Mouse (Mus musculus) stomach, embryonic 14.5 days (tissue): Measurements from ENCODE around the gene Kcnab2. TPM values are rescaled to one million over a fixed set of nuclear protein-coding genes. Genes with fewer than 3 reads are reported as not detected.

Experiments used
- ATAC-seq: fragments of 200-750 bp; cut with Nextera tagmentation; 2 replicates; pipeline ENCODE4 v1.8.0; 2017; ENCODE audit warnings: low read depth, moderate TSS enrichment; ENCODE audit not compliant: insufficient number of reproducible peaks, insufficient read depth, low FRiP score
- H3K27ac ChIP-seq: fragments of 300-500 bp; sonication (generic); 2 replicates; pipeline ENCODE4 v1.5.1; 2014; ENCODE audit warnings: mild to moderate bottlenecking, low read length, moderate library complexity, mixed read lengths
- H3K27me3 ChIP-seq: fragments of 300-500 bp; sonication (generic); 2 replicates; pipeline ENCODE4 v1.6.1; 2014; ENCODE audit warnings: low read length, control low read depth, mixed read lengths; ENCODE audit not compliant: control insufficient read depth, insufficient read depth
- H3K36me3 ChIP-seq: fragments of 300-500 bp; sonication (generic); 2 replicates; pipeline ENCODE4 v1.6.1; 2014; ENCODE audit warnings: mild to moderate bottlenecking, control low read depth, low read length, moderate library complexity, mixed read lengths; ENCODE audit not compliant: control insufficient read depth, insufficient read depth
- H3K4me1 ChIP-seq: fragments of 300-500 bp; sonication (generic); 2 replicates; pipeline ENCODE4 v1.6.1; 2014; ENCODE audit warnings: low read length, control low read depth, mixed read lengths; ENCODE audit not compliant: control insufficient read depth, insufficient read depth
- H3K4me2 ChIP-seq: fragments of 300-500 bp; sonication (generic); replicated peaks from 2 replicates; pipeline ENCODE4 v1.6.1; 2014; ENCODE audit warnings: low read depth, low read length, control low read depth
- H3K4me3 ChIP-seq: fragments of 300-500 bp; sonication (generic); 2 replicates; pipeline ENCODE4 v1.5.1; 2014; ENCODE audit warnings: low read depth, low read length, control low read depth
- H3K9ac ChIP-seq: fragments of 300-500 bp; sonication (generic); replicated peaks from 2 replicates; pipeline ENCODE4 v1.6.1; 2014; ENCODE audit warnings: low read depth, mild to moderate bottlenecking, control low read depth, low read length, moderate library complexity, mixed read lengths
- H3K9me3 ChIP-seq: fragments of 300-500 bp; sonication (generic); 2 replicates; pipeline ENCODE4 v1.6.1; 2016; ENCODE audit warnings: low read depth, low read length, control low read depth; ENCODE audit not compliant: control insufficient read depth
- WGBS: fragments of 180-500 bp; shearing (Covaris S2); extraction: QIAGEN DNeasy Blood & Tissue Kit; methylation state at CpG from one replicate; pipeline ENCODE4 v1.1.7; 2014; 5-methylcytosine and 5-hydroxymethylcytosine counted together
- polyA plus RNA-seq: library from polyadenylated mRNA; unstranded; fragments of >200 nt; fragmentation: Nextera tagmentation; extraction: Ambion mirVana; gene quantifications from 2 replicates; pipeline ENCODE4 v1.2.1, GENCODE M21; 2014

The Kcnab2 gene
- polyA plus RNA-seq = 3.9 and 4.1 TPM in 2 replicates

DNA sequence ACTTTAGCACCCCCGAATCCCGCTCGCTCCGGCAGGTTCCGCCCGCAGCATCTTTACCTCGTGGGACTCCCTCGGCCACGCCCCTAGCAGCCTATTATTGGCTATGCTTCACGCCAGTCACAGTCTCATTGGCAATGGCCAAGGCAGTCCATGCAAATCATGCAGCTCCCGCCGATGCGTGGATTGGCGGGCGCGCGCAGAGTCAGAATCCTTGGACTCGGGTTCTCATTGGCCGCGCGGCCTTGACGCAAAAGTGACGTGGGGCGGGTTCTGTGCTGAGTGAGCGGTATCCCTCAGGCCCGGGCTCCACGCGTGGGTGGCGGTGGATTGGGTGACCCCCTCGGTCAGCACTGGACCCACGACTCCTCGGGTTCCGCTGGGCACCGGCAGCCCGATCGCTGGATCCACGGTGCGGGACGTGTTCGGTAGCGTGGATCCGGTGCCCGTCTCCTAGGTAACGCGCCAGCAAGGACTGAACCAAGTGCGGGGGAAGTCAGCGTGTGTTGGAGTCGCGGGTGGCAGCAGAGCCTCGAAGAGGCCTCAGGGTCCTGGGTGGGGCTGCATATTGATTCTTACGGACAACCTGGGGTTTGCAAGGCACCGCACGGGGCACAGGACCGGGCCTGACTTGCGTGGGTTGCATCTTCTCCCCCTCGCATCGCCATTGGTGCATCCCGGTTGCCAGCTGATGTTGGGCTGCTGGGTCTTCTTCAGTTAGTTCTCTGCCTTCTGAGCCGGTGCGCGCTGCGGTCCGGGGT is at the start of gene Kcnab2:
Kcnab2 (minus strand) TSS at position 406 of the 758 bp plus-strand sequence.
- ATAC-seq = peak; percentile 97
- Histone ChIP-seq H3K4me1 (peaks cover 5% of the 10 kb centered on the region; the same call in 1 of the 2 replicates), H3K4me3 (peak within 1 kb of the TSS; percentile 74), H3K27ac (peak within 1 kb of the TSS; percentile 55; the same call in 1 of the 2 replicates), H3K27me3 (no peaks in the 10 kb centered on the region), H3K4me2 (peak within 1 kb of the TSS; percentile 85), H3K9me3 (no peaks in the 10 kb centered on the region; the same call in 1 of the 2 replicates), H3K36me3 (no peaks in the 10 kb centered on the region), H3K9ac (peak within 1 kb of the TSS; percentile 58)
- WGBS = under 1% methylated on average over 63 of the region's 63 CpGs

DNA sequence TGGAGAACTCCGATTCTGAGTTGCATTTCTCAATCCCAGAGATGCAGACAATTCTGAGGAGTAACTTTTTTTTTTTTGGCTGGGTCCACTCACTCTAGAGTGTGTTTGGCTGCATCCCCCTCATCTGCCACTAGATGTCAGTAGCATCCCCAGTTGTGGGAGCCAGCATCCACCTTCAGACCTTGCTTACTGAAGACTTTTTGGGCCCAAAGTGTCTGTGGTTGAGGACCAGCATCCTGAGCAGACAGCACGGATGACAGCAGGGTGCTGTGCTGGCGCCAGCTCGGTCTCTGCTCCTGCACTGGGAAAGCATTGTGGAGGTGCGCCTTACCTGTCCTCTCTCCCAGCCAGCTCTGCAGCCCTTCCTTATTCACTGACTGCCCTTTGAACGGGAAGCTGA is 42.4 kb upstream of the Kcnab2 start:
- Histone ChIP-seq H3K27me3 (no peaks in the 10 kb centered on the region), H3K4me3 (no peak overlapping the region), H3K36me3 (no peaks in the 10 kb centered on the region), H3K9ac (no peak overlapping the region), H3K27ac (no peak overlapping the region), H3K4me1 (no peaks in the 10 kb centered on the region), H3K9me3 (no peaks in the 10 kb centered on the region), H3K4me2 (no peak overlapping the region)
- 33% methylated on average over 6 of the region's 6 CpGs for WGBS
- ATAC-seq = 0 out of 2 replicates have a peak, but pooled peaks have one; percentile 39

DNA sequence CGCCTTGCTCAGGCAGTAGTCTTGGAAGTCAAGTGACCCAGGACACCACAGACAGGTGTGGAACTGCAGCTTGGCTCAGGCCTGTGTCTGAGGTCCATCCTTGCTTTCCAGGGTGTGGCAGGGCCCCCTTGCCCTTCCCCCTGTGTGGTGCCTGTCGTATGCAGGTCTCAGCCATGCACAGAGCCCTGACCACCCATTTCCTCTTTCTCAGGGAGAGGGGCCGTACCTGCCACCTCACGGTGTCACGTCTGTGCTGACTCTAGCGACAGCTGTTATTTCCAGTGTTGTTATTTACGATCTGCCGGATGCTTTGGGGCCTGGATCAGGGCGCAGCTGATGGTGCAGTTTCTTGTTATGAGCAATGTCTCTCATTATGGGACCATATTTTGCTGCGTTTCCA is 41.4 kb upstream of the Kcnab2 start:
- no peaks in the 10 kb centered on the region for H3K9me3 ChIP-seq
- H3K9ac ChIP-seq = no peak overlapping the region
- H3K27me3 ChIP-seq = no peaks in the 10 kb centered on the region
- H3K4me3 ChIP-seq = no peak overlapping the region
- WGBS = 73% methylated on average over 10 of the region's 10 CpGs
- H3K4me1 ChIP-seq = no peaks in the 10 kb centered on the region
- H3K36me3 ChIP-seq = no peaks in the 10 kb centered on the region
- no peak overlapping the region for H3K27ac ChIP-seq
- ATAC-seq = no peak
- H3K4me2 ChIP-seq = no peak overlapping the region

DNA sequence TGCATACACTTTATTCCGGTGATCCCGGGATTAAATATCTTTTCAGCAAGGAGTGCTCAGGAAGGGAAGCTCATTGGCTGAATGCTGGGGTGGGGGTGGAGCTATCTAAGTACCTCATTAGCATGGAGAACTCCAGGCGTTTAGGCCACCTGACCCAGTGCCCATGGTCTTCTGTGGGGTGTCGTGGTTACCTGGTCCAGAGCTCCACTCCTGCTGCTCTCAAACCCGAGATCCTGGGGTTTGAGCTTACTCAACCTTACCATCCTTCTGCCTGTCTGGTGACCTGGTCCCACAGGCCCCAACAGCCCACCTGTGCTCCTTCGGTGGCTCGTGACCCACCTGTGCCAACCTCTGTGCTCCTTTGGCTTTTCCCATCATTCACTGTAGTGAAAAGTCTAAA is 37.2 kb upstream of the Kcnab2 start:
- Histone ChIP-seq H3K36me3 (no peaks in the 10 kb centered on the region), H3K27me3 (no peaks in the 10 kb centered on the region), H3K9me3 (no peaks in the 10 kb centered on the region), H3K27ac (no peak overlapping the region), H3K9ac (no peak overlapping the region), H3K4me3 (no peak overlapping the region), H3K4me1 (no peaks in the 10 kb centered on the region), H3K4me2 (no peak overlapping the region)
- ATAC-seq = no peak
- 78% methylated on average over 7 of the region's 7 CpGs for WGBS

DNA sequence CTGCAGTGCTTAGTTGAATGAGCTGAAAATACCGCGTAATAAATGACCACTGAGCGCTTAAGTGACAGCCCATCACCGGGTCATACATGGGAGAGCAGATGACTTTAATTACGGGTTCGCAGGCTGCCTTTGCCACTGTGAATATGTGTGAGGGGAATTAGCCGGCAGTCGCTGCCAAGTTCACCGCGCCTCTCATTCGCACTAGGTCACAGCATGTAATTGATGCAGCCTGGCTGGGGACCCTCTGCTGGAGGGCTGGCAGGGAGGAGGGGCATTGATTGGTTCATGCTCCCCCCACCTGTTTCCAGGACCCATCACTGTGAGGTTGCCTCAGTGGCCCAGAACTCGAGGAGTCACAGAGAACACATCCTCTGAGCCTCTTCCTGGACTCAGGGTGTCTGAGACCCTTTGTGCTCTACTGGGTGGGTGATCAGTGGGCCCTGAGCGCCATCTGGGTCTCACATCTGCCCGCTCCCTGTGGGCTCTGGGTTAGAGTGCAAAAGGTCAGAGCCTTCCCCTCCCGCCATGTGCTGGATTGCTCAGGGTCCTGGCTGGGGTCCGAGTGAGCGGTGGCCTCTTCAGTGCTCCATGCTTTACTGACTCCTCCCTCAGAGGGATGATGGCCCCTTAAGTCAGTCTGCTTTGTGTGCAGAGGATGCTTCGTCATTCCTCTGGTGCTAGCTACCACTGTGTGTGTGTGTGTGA is 34.7 kb upstream of the Kcnab2 start:
- Histone ChIP-seq H3K4me1 (no peaks in the 10 kb centered on the region), H3K9me3 (no peaks in the 10 kb centered on the region), H3K27me3 (no peaks in the 10 kb centered on the region), H3K27ac (no peak overlapping the region), H3K4me2 (no peak overlapping the region), H3K4me3 (no peak overlapping the region), H3K36me3 (no peaks in the 10 kb centered on the region), H3K9ac (no peak overlapping the region)
- no peak for ATAC-seq
- WGBS = 70% methylated on average over 18 of the region's 18 CpGs

DNA sequence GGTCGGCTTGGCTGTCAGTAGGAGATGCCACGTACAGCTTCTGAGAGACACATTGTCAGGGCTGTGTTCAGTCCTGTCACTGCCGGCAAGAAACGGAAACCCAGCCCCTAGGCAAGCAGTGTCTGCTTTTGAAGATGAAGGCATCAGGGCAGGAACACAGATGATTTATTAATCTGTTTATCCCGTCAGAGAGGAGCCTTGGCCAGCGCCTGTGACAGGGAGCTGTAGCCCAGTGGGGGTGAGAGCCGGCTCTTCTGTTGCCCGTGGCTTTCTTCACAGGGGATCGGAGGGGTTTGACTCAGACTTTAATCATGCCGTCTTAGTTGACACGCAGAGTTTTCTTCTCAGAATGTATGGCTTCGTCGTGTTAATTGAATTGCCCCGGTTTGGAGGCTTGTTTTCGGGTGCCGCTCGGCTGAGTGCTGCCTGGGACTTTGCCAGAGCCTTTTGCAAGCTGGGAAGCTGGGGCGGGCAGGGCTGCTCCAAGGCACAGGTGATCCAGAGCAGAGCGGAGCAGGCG is 16.7 kb upstream of the Kcnab2 start:
- Histone ChIP-seq H3K4me3 (no peak overlapping the region), H3K27me3 (no peaks in the 10 kb centered on the region), H3K4me2 (no peak overlapping the region), H3K9me3 (no peaks in the 10 kb centered on the region), H3K36me3 (no peaks in the 10 kb centered on the region; the same call in 1 of the 2 replicates), H3K9ac (no peak overlapping the region), H3K4me1 (no peaks in the 10 kb centered on the region), H3K27ac (no peak overlapping the region)
- no peak for ATAC-seq
- WGBS = 29% methylated on average over 20 of the region's 20 CpGs

DNA sequence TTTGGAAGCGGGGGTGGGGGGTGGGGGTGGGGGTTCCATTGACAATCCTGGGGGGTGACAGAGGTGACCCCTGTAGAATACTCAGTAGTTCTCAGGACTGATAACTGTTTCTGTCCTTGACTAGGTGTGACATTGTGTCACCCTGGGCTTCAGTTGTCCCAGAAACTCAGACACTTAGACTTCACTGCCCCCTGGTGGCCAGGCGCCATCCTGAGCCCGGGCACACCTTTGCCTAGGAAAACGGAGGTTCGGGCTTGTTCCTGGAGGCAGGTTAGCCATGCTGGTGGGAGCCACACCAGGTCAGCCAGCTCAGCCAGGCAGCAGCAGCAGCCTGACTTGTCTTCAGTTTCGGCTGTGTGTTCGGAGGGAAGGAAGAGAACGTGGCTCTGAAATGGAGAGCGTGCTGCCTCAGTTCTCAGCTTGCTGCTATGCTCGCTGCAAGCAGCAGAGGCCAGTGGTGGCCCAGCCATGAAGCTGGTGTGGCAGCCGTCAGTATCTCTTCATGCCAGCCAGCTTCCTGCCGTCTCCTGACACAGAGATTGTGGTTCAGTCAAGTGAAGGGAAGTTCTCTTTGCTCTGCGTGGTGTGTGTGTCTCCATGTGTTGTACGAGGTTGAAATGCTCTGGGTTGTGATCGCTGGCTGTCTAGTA is 13.7 kb upstream of the Kcnab2 start:
- 54% methylated on average over 15 of the region's 15 CpGs for WGBS
- no peak overlapping the region for H3K27ac ChIP-seq
- no peak for ATAC-seq

DNA sequence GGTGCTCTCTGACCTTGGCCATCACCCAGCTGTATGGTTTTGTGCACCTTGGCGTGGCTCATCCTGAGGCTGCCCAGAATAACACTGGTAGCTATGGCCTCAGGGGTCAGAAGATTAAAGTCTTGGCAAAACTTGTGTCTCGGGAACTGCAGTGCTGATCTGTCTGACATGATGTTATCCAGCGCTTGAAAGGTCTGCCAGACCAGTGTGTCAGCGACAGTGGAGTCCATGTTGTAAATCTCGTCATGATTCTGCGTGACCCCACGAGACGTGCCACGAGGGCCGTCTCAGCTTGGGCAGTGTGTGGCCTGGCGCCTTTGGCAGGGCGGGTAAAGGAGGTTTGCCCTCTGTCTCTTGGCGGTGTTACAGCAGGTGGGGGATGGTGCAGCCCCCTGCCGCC is 12.6 kb upstream of the Kcnab2 start:
- ATAC-seq = no peak
- Histone ChIP-seq H3K9me3 (no peaks in the 10 kb centered on the region), H3K9ac (no peak overlapping the region), H3K27me3 (no peaks in the 10 kb centered on the region), H3K4me1 (no peaks in the 10 kb centered on the region), H3K4me2 (no peak overlapping the region), H3K4me3 (no peak overlapping the region), H3K36me3 (no peaks in the 10 kb centered on the region), H3K27ac (no peak overlapping the region)
- 81% methylated on average over 14 of the region's 14 CpGs for WGBS

More for the DNA sequence above, 13.7 kb upstream of the Kcnab2 start:
- Histone ChIP-seq H3K4me1 (no peaks in the 10 kb centered on the region), H3K4me3 (no peak overlapping the region), H3K36me3 (no peaks in the 10 kb centered on the region), H3K4me2 (no peak overlapping the region), H3K9ac (no peak overlapping the region), H3K27me3 (no peaks in the 10 kb centered on the region), H3K9me3 (no peaks in the 10 kb centered on the region)
